Mouse (Mus musculus): ENCODE results near the gene Ugt1a6b. TPM values are rescaled to one million over a fixed set of nuclear protein-coding genes. Genes with fewer than 3 reads are reported as not detected.
A peak's percentile ranks its signal among the peaks of the same experiment; 100 is the strongest.

The Ugt1a6b gene
- polyA plus RNA-seq, 1 experiment from 2014 or later = 0.49 TPM

GRCm38 (mm10) chr1:88258881-88259642 lies 156.0 kb downstream of the Ugt1a6b start:
- Histone ChIP-seq H3K4me2 (ENCODE audit: low read depth, low read length) (no peak overlapping the region), H3K9me3 (ENCODE audit: control insufficient read depth, low read length) (peaks cover 10% of the 10 kb centered on the region; the same call in 1 of the 2 replicates), H3K4me1 (ENCODE audit: control insufficient read depth, insufficient read depth, low read length) (0 out of 2 replicates have a peak, but pooled peaks cover 10% of the 10 kb centered on the region), H3K27me3 (replicated peaks; ENCODE audit: control insufficient read depth, insufficient read depth, low read length) (no peaks in the 10 kb centered on the region), H3K36me3 (ENCODE audit: control insufficient read depth, insufficient read depth, low read length) (peaks cover 34% of the 10 kb centered on the region), H3K9ac (ENCODE audit: low read depth, low read length) (no peak overlapping the region), H3K4me3 (ENCODE audit: low read length) (no peak overlapping the region), H3K27ac (ENCODE audit: low read length) (no peak overlapping the region)
- WGBS = 72% methylated on average over 8 of the region's 8 CpGs
- 0 out of 2 replicates have a peak, but pooled peaks have one; percentile 1 for ATAC-seq

- Histone ChIP-seq H3K27ac (ENCODE audit: low read length) (no peak overlapping the region), H3K4me3 (ENCODE audit: low read length) (no peak overlapping the region), H3K27me3 (replicated peaks; ENCODE audit: control insufficient read depth, insufficient read depth, low read length) (no peaks in the 10 kb centered on the region), H3K4me1 (ENCODE audit: control insufficient read depth, insufficient read depth, low read length) (0 out of 2 replicates have a peak, but pooled peaks cover 10% of the 10 kb centered on the region), H3K9me3 (ENCODE audit: control insufficient read depth, low read length) (peaks cover 10% of the 10 kb centered on the region; the same call in 1 of the 2 replicates), H3K36me3 (ENCODE audit: control insufficient read depth, insufficient read depth, low read length) (peaks cover 39% of the 10 kb centered on the region), H3K4me2 (ENCODE audit: low read depth, low read length) (no peak overlapping the region), H3K9ac (ENCODE audit: low read depth, low read length) (no peak overlapping the region)
- WGBS = 77% methylated on average over 4 of the region's 4 CpGs
- peak; percentile 11 for ATAC-seq
These were observed 156.6 kb downstream of the Ugt1a6b start for GRCm38 (mm10) chr1:88259643-88260024.

- H3K4me3 ChIP-seq (ENCODE audit: low read length) = no peak overlapping the region
- 76% methylated on average over 6 of the region's 6 CpGs for WGBS
- H3K27me3 ChIP-seq (replicated peaks; ENCODE audit: control insufficient read depth, insufficient read depth, low read length) = no peaks in the 10 kb centered on the region
- 0 out of 2 replicates have a peak, but pooled peaks cover 10% of the 10 kb centered on the region for H3K4me1 ChIP-seq (ENCODE audit: control insufficient read depth, insufficient read depth, low read length)
- no peak overlapping the region for H3K4me2 ChIP-seq (ENCODE audit: low read depth, low read length)
- peaks cover 10% of the 10 kb centered on the region; the same call in 1 of the 2 replicates for H3K9me3 ChIP-seq (ENCODE audit: control insufficient read depth, low read length)
- ATAC-seq = peak; percentile 66
- H3K9ac ChIP-seq (ENCODE audit: low read depth, low read length) = no peak overlapping the region
- H3K36me3 ChIP-seq (ENCODE audit: control insufficient read depth, insufficient read depth, low read length) = peaks cover 44% of the 10 kb centered on the region
- H3K27ac ChIP-seq (ENCODE audit: low read length) = no peak overlapping the region
These were observed 157.1 kb downstream of the Ugt1a6b start for GRCm38 (mm10) chr1:88260114-88260513.

GRCm38 (mm10) chr1:88260604-88261377 lies 157.7 kb downstream of the Ugt1a6b start:
- Histone ChIP-seq H3K4me1 (ENCODE audit: control insufficient read depth, insufficient read depth, low read length) (0 out of 2 replicates have a peak, but pooled peaks cover 10% of the 10 kb centered on the region), H3K9ac (ENCODE audit: low read depth, low read length) (no peak overlapping the region), H3K27me3 (replicated peaks; ENCODE audit: control insufficient read depth, insufficient read depth, low read length) (no peaks in the 10 kb centered on the region), H3K27ac (ENCODE audit: low read length) (no peak overlapping the region), H3K36me3 (ENCODE audit: control insufficient read depth, insufficient read depth, low read length) (peaks cover 51% of the 10 kb centered on the region), H3K4me3 (ENCODE audit: low read length) (no peak overlapping the region), H3K9me3 (ENCODE audit: control insufficient read depth, low read length) (peaks cover 6% of the 10 kb centered on the region; the same call in 1 of the 2 replicates), H3K4me2 (ENCODE audit: low read depth, low read length) (no peak overlapping the region)
- 83% methylated on average over 10 of the region's 10 CpGs for WGBS
- peak; percentile 1; the same call in 1 of the 2 replicates for ATAC-seq

GRCm38 (mm10) chr1:88261706-88262105 lies 158.7 kb downstream of the Ugt1a6b start:
- Histone ChIP-seq H3K4me3 (ENCODE audit: low read length) (no peak overlapping the region), H3K4me2 (ENCODE audit: low read depth, low read length) (no peak overlapping the region), H3K27me3 (replicated peaks; ENCODE audit: control insufficient read depth, insufficient read depth, low read length) (no peaks in the 10 kb centered on the region), H3K4me1 (ENCODE audit: control insufficient read depth, insufficient read depth, low read length) (0 out of 2 replicates have a peak, but pooled peaks cover 10% of the 10 kb centered on the region), H3K27ac (ENCODE audit: low read length) (no peak overlapping the region), H3K9me3 (ENCODE audit: control insufficient read depth, low read length) (no peaks in the 10 kb centered on the region), H3K36me3 (ENCODE audit: control insufficient read depth, insufficient read depth, low read length) (peaks cover 60% of the 10 kb centered on the region), H3K9ac (ENCODE audit: low read depth, low read length) (no peak overlapping the region)
- 85% methylated on average over 7 of the region's 7 CpGs for WGBS
- peak; percentile 8; the same call in 1 of the 2 replicates for ATAC-seq

- H3K36me3 ChIP-seq (ENCODE audit: control insufficient read depth, insufficient read depth, low read length) = peaks cover 66% of the 10 kb centered on the region
- peak; percentile 9; the same call in 1 of the 2 replicates for ATAC-seq
- H3K27ac ChIP-seq (ENCODE audit: low read length) = no peak overlapping the region
- no peaks in the 10 kb centered on the region for H3K9me3 ChIP-seq (ENCODE audit: control insufficient read depth, low read length)
- no peak overlapping the region for H3K9ac ChIP-seq (ENCODE audit: low read depth, low read length)
- no peaks in the 10 kb centered on the region for H3K27me3 ChIP-seq (replicated peaks; ENCODE audit: control insufficient read depth, insufficient read depth, low read length)
- no peak overlapping the region for H3K4me2 ChIP-seq (ENCODE audit: low read depth, low read length)
- H3K4me1 ChIP-seq (ENCODE audit: control insufficient read depth, insufficient read depth, low read length) = 0 out of 2 replicates have a peak, but pooled peaks cover 10% of the 10 kb centered on the region
- H3K4me3 ChIP-seq (ENCODE audit: low read length) = no peak overlapping the region
- WGBS = 75% methylated on average over 4 of the region's 4 CpGs
These were observed 159.2 kb downstream of the Ugt1a6b start for GRCm38 (mm10) chr1:88262255-88262654.

GRCm38 (mm10) chr1:88262961-88263360 lies 159.9 kb downstream of the Ugt1a6b start:
- H3K4me3 ChIP-seq (ENCODE audit: low read length) = no peak overlapping the region
- no peak for ATAC-seq
- peaks cover 73% of the 10 kb centered on the region for H3K36me3 ChIP-seq (ENCODE audit: control insufficient read depth, insufficient read depth, low read length)
- no peak overlapping the region for H3K9ac ChIP-seq (ENCODE audit: low read depth, low read length)
- no peaks in the 10 kb centered on the region for H3K9me3 ChIP-seq (ENCODE audit: control insufficient read depth, low read length)
- H3K27me3 ChIP-seq (replicated peaks; ENCODE audit: control insufficient read depth, insufficient read depth, low read length) = no peaks in the 10 kb centered on the region
- WGBS = 76% methylated on average over 6 of the region's 6 CpGs
- 0 out of 2 replicates have a peak, but pooled peaks cover 10% of the 10 kb centered on the region for H3K4me1 ChIP-seq (ENCODE audit: control insufficient read depth, insufficient read depth, low read length)
- H3K27ac ChIP-seq (ENCODE audit: low read length) = no peak overlapping the region
- H3K4me2 ChIP-seq (ENCODE audit: low read depth, low read length) = no peak overlapping the region

- Histone ChIP-seq H3K9ac (ENCODE audit: low read depth, low read length) (no peak overlapping the region), H3K4me2 (ENCODE audit: low read depth, low read length) (no peak overlapping the region), H3K36me3 (ENCODE audit: control insufficient read depth, insufficient read depth, low read length) (peaks cover 81% of the 10 kb centered on the region), H3K27me3 (replicated peaks; ENCODE audit: control insufficient read depth, insufficient read depth, low read length) (no peaks in the 10 kb centered on the region), H3K4me3 (ENCODE audit: low read length) (no peak overlapping the region), H3K27ac (ENCODE audit: low read length) (no peak overlapping the region), H3K4me1 (ENCODE audit: control insufficient read depth, insufficient read depth, low read length) (0 out of 2 replicates have a peak, but pooled peaks cover 10% of the 10 kb centered on the region), H3K9me3 (ENCODE audit: control insufficient read depth, low read length) (no peaks in the 10 kb centered on the region)
- 91% methylated on average over 5 of the region's 5 CpGs for WGBS
- no peak for ATAC-seq
These were observed 160.7 kb downstream of the Ugt1a6b start for GRCm38 (mm10) chr1:88263778-88264177.

GRCm38 (mm10) chr1:88264237-88264868 lies 161.3 kb downstream of the Ugt1a6b start:
- Histone ChIP-seq H3K27ac (ENCODE audit: low read length) (no peak overlapping the region), H3K4me2 (ENCODE audit: low read depth, low read length) (no peak overlapping the region), H3K9ac (ENCODE audit: low read depth, low read length) (no peak overlapping the region), H3K36me3 (ENCODE audit: control insufficient read depth, insufficient read depth, low read length) (peaks cover 86% of the 10 kb centered on the region), H3K27me3 (replicated peaks; ENCODE audit: control insufficient read depth, insufficient read depth, low read length) (no peaks in the 10 kb centered on the region), H3K9me3 (ENCODE audit: control insufficient read depth, low read length) (no peaks in the 10 kb centered on the region), H3K4me1 (ENCODE audit: control insufficient read depth, insufficient read depth, low read length) (0 out of 2 replicates have a peak, but pooled peaks cover 10% of the 10 kb centered on the region), H3K4me3 (ENCODE audit: low read length) (no peak overlapping the region)
- WGBS = 88% methylated on average over 7 of the region's 7 CpGs
- no peak for ATAC-seq

Data from intestine, embryonic 16.5 days (tissue).